Mouse (Mus musculus) midbrain, postnatal 0 days (tissue): ENCODE results near the gene Gm11541. TPM values are rescaled to one million over a fixed set of nuclear protein-coding genes. Genes with fewer than 3 reads are reported as not detected.
"Not testable (repeated sequence)": the region's sequence is repeated elsewhere in the genome, so short reads cannot be mapped to it uniquely, and the experiment has no call there.

Source experiments
- ATAC-seq: fragments of 200-750 bp; cut with Nextera tagmentation; 2 replicates; pipeline ENCODE4 v1.8.0; 2017; ENCODE audit warnings: moderate number of reproducible peaks, mild to moderate bottlenecking, moderate TSS enrichment, moderate library complexity; ENCODE audit not compliant: low FRiP score
- DNase-seq: peaks from one replicate; pipeline ENCODE4 v3.0.0-alpha.2; 2015; ENCODE audit warnings: low spot score
- H3K27ac ChIP-seq: fragments of 300-500 bp; sonication (generic); 2 replicates; pipeline ENCODE4 v1.5.1; 2014; ENCODE audit warnings: low read depth, mild to moderate bottlenecking, low read length, mixed read lengths
- H3K27me3 ChIP-seq: fragments of 300-500 bp; sonication (generic); 2 replicates; pipeline ENCODE4 v1.6.1; 2014; ENCODE audit warnings: low read length, control low read depth, mixed read lengths; ENCODE audit not compliant: insufficient read depth
- H3K36me3 ChIP-seq: fragments of 300-500 bp; sonication (generic); 2 replicates; pipeline ENCODE4 v1.6.1; 2014; ENCODE audit warnings: low read length, control low read depth, mixed read lengths; ENCODE audit not compliant: insufficient read depth
- H3K4me1 ChIP-seq: fragments of 300-500 bp; sonication (generic); 2 replicates; pipeline ENCODE4 v1.6.1; 2014; ENCODE audit warnings: mild to moderate bottlenecking, control low read depth, antibody characterized with exemption, low read length, mixed read lengths; ENCODE audit not compliant: insufficient read depth
- H3K4me2 ChIP-seq: fragments of 300-500 bp; sonication (generic); 2 replicates; pipeline ENCODE4 v1.6.1; 2014; ENCODE audit warnings: low read depth, mild to moderate bottlenecking, low read length, mixed read lengths; ENCODE audit not compliant: poor library complexity, severe bottlenecking
- H3K4me3 ChIP-seq: fragments of 300-500 bp; sonication (generic); 2 replicates; pipeline ENCODE4 v1.5.1; 2014; ENCODE audit warnings: low read depth, mild to moderate bottlenecking, low read length, moderate library complexity
- H3K9ac ChIP-seq: fragments of 300-500 bp; sonication (generic); replicated peaks from 2 replicates; pipeline ENCODE4 v1.6.1; 2014; ENCODE audit warnings: mild to moderate bottlenecking, low read length, moderate library complexity, mixed read lengths; ENCODE audit not compliant: poor library complexity, severe bottlenecking
- H3K9me3 ChIP-seq: fragments of 300-500 bp; sonication (generic); 2 replicates; pipeline ENCODE4 v1.6.1; 2016; ENCODE audit warnings: low read length, control low read depth
- CTCF ChIP-seq: IDR thresholded peaks from 2 replicates; pipeline ENCODE4 v1.5.1; 2016; ENCODE audit warnings: antibody characterized with exemption, mild to moderate bottlenecking
- WGBS: fragments of 180-500 bp; shearing (Covaris S2); extraction: QIAGEN DNeasy Blood & Tissue Kit; methylation state at CpG from one replicate; pipeline ENCODE4 v1.1.7; 2014; 5-methylcytosine and 5-hydroxymethylcytosine counted together
- polyA plus RNA-seq: library from polyadenylated mRNA; unstranded; fragments of >200 nt; fragmentation: Nextera tagmentation; extraction: Ambion mirVana; gene quantifications from 2 replicates; pipeline ENCODE4 v1.2.1, GENCODE M21; 2015
- total RNA-seq: library from RNA; depleted of rRNA; stranded (reverse); fragments of >200 nt; gene quantifications from 2 replicates; pipeline ENCODE4 v1.2.3, GENCODE M21; 2014

Gene Gm11541
- total and polyA plus RNA-seq, 2 experiments from 2014 or later: 0.22 TPM; not detected in 1

DNA sequence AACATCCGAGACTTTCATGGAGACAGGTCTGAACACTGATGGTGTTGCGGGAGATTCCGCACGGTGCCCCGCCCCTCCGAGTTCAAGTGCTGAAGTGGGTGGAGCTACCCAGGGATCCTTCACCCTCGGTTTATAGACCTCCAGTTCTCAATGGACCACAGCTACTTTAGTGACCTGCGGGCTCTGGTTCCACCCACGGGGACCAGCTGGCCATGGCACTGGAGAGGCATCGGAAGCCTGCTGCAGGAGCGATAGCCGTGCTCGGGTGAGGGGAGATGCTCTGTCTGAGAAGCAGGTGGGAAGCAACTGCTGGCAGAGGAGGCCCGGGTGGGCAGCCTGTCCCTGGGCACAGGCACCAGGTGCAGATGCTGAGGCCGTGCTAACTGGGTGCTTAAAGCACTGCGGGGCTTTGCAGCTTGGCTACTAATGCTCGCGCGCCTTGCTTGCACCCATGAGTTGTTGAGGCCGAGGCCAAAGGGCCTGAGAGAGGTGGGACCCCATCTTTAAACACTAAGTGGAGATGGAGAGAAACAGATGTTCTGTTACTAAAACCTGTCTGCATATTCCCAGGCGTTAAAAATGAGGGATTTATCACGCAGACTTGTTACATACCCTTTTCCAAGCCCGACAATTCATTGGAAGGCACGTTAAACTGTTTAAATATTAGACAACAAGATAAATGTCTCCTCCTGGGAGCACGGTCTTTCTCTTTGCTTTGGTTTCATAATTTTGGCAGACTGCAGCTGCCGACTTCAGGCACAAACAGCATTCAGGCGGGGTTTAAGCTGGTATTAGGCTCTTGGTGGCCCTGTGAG lies 2.7 kb downstream of the Gm11541 start:
- WGBS: 68% methylated on average over 27 of the region's 27 CpGs
- Histone ChIP-seq H3K9ac (no peak overlapping the region), H3K4me1 (no peaks in the 10 kb centered on the region), H3K9me3 (no peaks in the 10 kb centered on the region), H3K4me3 (no peak overlapping the region), H3K27me3 (no peaks in the 10 kb centered on the region), H3K27ac (no peak overlapping the region), H3K4me2 (no peak overlapping the region), H3K36me3 (no peaks in the 10 kb centered on the region)
- no peak for ATAC-seq
- no peak for TF ChIP-seq CTCF
- DNase-seq: peak; percentile 15

DNA sequence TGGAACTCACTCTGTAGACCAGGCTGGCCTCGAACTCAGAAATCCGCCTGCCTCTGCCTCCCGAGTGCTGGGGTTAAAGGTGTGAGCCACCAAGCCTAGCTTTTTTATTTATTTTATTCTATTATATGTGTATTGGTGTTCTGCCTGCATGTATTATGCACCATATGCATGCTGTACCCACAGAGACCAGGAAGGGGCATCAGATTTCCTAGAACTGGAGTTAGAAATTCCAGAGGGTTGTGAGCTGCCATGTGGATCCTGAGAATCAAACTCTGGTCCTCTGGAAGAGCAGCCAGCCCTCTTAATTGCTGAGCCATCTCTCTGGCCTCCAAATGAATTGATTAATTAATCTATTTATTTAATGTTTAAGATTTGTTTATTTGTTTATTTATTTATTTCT lies 4.9 kb downstream of the Gm11541 start:
- Histone ChIP-seq H3K9ac (no peak overlapping the region), H3K4me3 (no peak overlapping the region), H3K4me2 (no peak overlapping the region), H3K9me3 (no peaks in the 10 kb centered on the region), H3K4me1 (no peaks in the 10 kb centered on the region), H3K27me3 (no peaks in the 10 kb centered on the region), H3K27ac (no peak overlapping the region), H3K36me3 (no peaks in the 10 kb centered on the region)
- TF ChIP-seq CTCF: no peak
- DNase-seq (no peak), ATAC-seq (no peak)
- 100% methylated on average over 2 of the region's 3 CpGs for WGBS

DNA sequence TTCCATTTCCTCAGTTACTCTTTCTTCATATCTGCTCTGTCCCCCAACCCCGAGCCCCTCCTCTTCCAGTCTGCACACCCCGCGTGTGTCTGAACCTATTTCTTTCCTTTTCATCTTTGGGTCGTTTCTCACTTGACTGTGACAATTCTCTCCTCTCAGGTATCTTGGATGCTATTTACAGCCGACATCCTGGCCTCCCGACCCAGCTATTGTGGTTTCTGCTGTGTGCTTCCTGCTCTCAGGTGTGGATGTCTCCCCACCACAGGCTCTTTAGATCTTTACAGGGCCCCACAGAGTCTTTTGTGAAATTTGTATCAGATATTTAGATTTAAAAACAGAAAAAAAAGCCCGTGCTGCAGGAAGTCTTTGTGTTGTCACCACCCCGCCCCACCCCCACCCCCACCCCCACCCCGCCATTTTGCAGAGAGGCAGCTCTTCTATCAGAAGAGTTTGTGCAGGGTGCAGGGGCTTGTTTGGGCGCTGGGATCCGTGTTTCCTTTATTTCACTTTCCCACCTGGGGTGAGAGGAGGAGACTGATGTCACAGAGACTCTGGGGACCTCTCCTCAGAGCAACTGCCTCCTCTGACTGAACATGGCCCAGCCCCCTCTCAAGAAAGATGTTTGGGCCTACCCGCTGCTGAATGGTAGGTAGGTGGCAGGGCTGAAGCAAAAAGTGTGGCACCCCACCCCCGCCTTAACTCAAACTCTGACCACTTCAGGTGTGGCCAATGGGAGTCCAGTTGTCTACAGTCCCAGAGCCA lies 6.4 kb downstream of the Gm11541 start:
- ATAC-seq: no peak
- no peak for DNase-seq
- Histone ChIP-seq H3K4me2 (no peak overlapping the region), H3K27ac (no peak overlapping the region), H3K9me3 (no peaks in the 10 kb centered on the region), H3K4me3 (no peak overlapping the region), H3K4me1 (no peaks in the 10 kb centered on the region), H3K36me3 (no peaks in the 10 kb centered on the region), H3K27me3 (no peaks in the 10 kb centered on the region), H3K9ac (no peak overlapping the region)
- TF ChIP-seq CTCF: no peak
- 50% methylated on average over 13 of the region's 13 CpGs for WGBS

DNA sequence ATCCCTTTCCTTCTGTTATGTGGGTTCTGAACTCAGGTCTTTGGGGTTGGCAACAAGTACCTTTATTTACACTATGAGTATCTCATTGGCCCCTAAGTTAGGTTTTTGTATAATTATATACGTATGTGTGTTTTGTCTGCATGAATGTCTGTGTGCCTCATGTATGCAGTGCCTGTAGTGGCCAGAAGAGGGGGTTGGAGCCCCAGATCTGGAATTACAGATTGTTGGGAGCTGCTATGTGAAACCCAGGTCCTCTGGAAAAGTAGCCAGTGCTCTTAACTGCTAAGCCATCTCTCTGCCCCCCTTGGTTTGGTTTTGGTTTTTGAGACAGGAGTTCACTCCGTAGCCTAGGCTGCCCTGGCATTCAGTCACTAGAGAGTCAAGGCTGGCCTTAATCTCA lies 7.2 kb downstream of the Gm11541 start:
- Histone ChIP-seq H3K4me2 (no peak overlapping the region), H3K27ac (no peak overlapping the region), H3K4me3 (no peak overlapping the region), H3K27me3 (no peaks in the 10 kb centered on the region), H3K36me3 (no peaks in the 10 kb centered on the region), H3K9me3 (no peaks in the 10 kb centered on the region), H3K9ac (no peak overlapping the region), H3K4me1 (no peaks in the 10 kb centered on the region)
- ATAC-seq (no peak), DNase-seq (no peak)
- WGBS: 95% methylated on average over 2 of the region's 2 CpGs
- TF ChIP-seq CTCF: peak; percentile 21; the same call in 1 of the 2 replicates

DNA sequence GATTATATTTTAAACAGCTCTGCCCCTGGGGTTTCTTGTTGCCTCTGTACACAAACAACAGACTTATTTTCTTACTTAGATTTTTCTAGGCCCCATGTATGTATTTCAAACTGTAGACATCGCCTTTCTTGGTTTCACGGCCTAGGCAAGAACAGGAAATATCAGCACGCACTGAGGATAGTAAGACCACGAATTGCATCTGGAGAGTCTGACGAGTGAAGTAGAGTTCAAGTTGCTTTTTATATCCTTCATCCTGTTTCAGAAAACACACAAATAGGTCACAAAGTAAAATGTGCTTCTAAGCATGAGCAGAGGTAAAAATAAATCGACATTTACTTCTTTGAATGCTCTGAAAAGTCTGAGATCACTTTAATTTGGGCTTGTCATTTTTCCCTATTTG lies 8.8 kb downstream of the Gm11541 start:
- no peak for TF ChIP-seq CTCF
- 76% methylated on average over 6 of the region's 6 CpGs for WGBS
- Histone ChIP-seq H3K4me3 (no peak overlapping the region), H3K4me2 (no peak overlapping the region), H3K27me3 (no peaks in the 10 kb centered on the region), H3K4me1 (no peaks in the 10 kb centered on the region), H3K36me3 (no peaks in the 10 kb centered on the region), H3K9ac (no peak overlapping the region), H3K27ac (no peak overlapping the region), H3K9me3 (no peaks in the 10 kb centered on the region)
- DNase-seq: no peak
- no peak for ATAC-seq

DNA sequence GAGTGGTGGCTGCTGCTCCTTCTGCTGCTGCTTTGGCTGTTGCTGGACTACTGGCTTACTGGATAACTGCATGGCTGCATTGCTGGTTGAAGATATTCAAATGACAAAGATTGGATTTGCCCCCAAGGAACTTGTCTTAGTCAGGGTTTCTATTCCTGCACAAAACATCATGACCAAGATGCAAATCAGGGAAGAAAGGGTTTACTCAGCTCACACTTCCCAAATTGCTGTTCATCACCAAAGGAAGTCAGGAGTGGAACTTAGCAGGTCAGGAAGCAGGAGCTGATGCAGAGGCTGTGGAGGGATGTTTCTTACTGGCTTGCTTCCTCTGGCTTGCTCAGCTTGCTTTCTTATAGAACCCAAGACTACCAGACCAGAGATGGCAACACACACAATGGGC lies 11.8 kb downstream of the Gm11541 start:
- H3K9ac ChIP-seq, H3K36me3 ChIP-seq, H3K4me1 ChIP-seq, H3K27me3 ChIP-seq, H3K4me2 ChIP-seq, DNase-seq, H3K4me3 ChIP-seq, H3K27ac ChIP-seq, ATAC-seq, H3K9me3 ChIP-seq: not testable (repeated sequence)
